Mouse (Mus musculus) forebrain, embryonic 12.5 days (tissue): ENCODE results near the gene Gca. TPM values are rescaled to one million over a fixed set of nuclear protein-coding genes. Genes with fewer than 3 reads are reported as not detected.

Source experiments
- ATAC-seq: fragments of 200-750 bp; cut with Nextera tagmentation; 2 replicates; pipeline ENCODE4 v1.8.0; 2017; ENCODE audit warnings: moderate TSS enrichment; ENCODE audit not compliant: low FRiP score
- H3K27ac ChIP-seq: fragments of 300-500 bp; sonication (generic); 2 replicates; pipeline ENCODE4 v1.5.1; 2016; ENCODE audit warnings: mild to moderate bottlenecking
- H3K27me3 ChIP-seq: fragments of 300-500 bp; sonication (generic); 2 replicates; pipeline ENCODE4 v1.6.1; 2016; ENCODE audit warnings: mild to moderate bottlenecking
- H3K36me3 ChIP-seq: fragments of 300-500 bp; sonication (generic); replicated peaks from 2 replicates; pipeline ENCODE4 v1.6.1; 2016; ENCODE audit warnings: mild to moderate bottlenecking
- H3K4me1 ChIP-seq: fragments of 300-500 bp; sonication (generic); 2 replicates; pipeline ENCODE4 v1.6.1; 2016
- H3K4me2 ChIP-seq: fragments of 300-500 bp; sonication (generic); 2 replicates; pipeline ENCODE4 v1.6.1; 2016; ENCODE audit warnings: mild to moderate bottlenecking, moderate library complexity
- H3K4me3 ChIP-seq: fragments of 300-500 bp; sonication (generic); replicated peaks from 2 replicates; pipeline ENCODE4 v1.5.1; 2016; ENCODE audit warnings: mild to moderate bottlenecking
- H3K9ac ChIP-seq: fragments of 300-500 bp; sonication (generic); 2 replicates; pipeline ENCODE4 v1.6.1; 2016; ENCODE audit warnings: mild to moderate bottlenecking
- H3K9me3 ChIP-seq: fragments of 300-500 bp; sonication (generic); 2 replicates; pipeline ENCODE4 v1.6.1; 2016
- WGBS: fragments of 180-500 bp; shearing (Covaris S2); methylation state at CpG from one replicate; pipeline ENCODE4 v1.1.7; 2016; 5-methylcytosine and 5-hydroxymethylcytosine counted together
- polyA plus RNA-seq: library from polyadenylated mRNA; unstranded; fragments of >200 nt; fragmentation: Nextera tagmentation; extraction: Ambion mirVana; gene quantifications from 2 replicates; pipeline ENCODE4 v1.2.1, GENCODE M21; 2016

Gca gene
- polyA plus RNA-seq, 1 experiment from 2014 or later, result 8.6 TPM

GRCm38 (mm10) chr2:62743098-62743497, 79.0 kb downstream of the Gca start:
- Histone ChIP-seq H3K27me3 (no peaks in the 10 kb centered on the region), H3K4me2 (no peak overlapping the region), H3K4me1 (no peaks in the 10 kb centered on the region), H3K9me3 (no peaks in the 10 kb centered on the region), H3K27ac (no peak overlapping the region), H3K9ac (no peak overlapping the region), H3K4me3 (no peak overlapping the region), H3K36me3 (no peaks in the 10 kb centered on the region)
- WGBS, result 82% methylated on average over 2 of the region's 2 CpGs
- no peak for ATAC-seq

Other genes starting within 250 kb of the Gca start
- gene Gcg, start 180.6 kb upstream of the Gca start, polyA plus RNA-seq, result 0.65 and 1.1 TPM in 2 replicates
- 1.6 TPM in 2 replicates for gene Fap, start 90.2 kb upstream of the Gca start, polyA plus RNA-seq
- gene Ifih1, start 18.0 kb upstream of the Gca start, polyA plus RNA-seq, result 1.5 and 1.9 TPM in 2 replicates